Mouse (Mus musculus) forebrain, postnatal 0 days (tissue): ENCODE measurements around the gene Vamp2. TPM values are rescaled to one million over a fixed set of nuclear protein-coding genes. Genes with fewer than 3 reads are reported as not detected.

Experiments used
- ATAC-seq: fragments of 200-750 bp; cut with Nextera tagmentation; 2 replicates; pipeline ENCODE4 v1.8.0; 2017; ENCODE audit warnings: mild to moderate bottlenecking, moderate library complexity
- DNase-seq: peaks from one replicate; pipeline ENCODE4 v3.0.0-alpha.2; 2015
- H3K27ac ChIP-seq: fragments of 300-500 bp; sonication (generic); 2 replicates; pipeline ENCODE4 v1.5.1; 2014; ENCODE audit warnings: low read depth, mild to moderate bottlenecking, antibody characterized with exemption, low read length, moderate library complexity, mixed read lengths
- H3K27me3 ChIP-seq: fragments of 300-500 bp; sonication (generic); 2 replicates; pipeline ENCODE4 v1.6.1; 2014; ENCODE audit warnings: mild to moderate bottlenecking, low read length, mixed read lengths; ENCODE audit not compliant: insufficient read depth
- H3K36me3 ChIP-seq: fragments of 300-500 bp; sonication (generic); 2 replicates; pipeline ENCODE4 v1.6.1; 2014; ENCODE audit warnings: mild to moderate bottlenecking, moderate library complexity; ENCODE audit not compliant: insufficient read depth
- H3K4me1 ChIP-seq: fragments of 300-500 bp; sonication (generic); 2 replicates; pipeline ENCODE4 v1.6.1; 2014; ENCODE audit warnings: antibody characterized with exemption; ENCODE audit not compliant: insufficient read depth
- H3K4me2 ChIP-seq: fragments of 300-500 bp; sonication (generic); 2 replicates; pipeline ENCODE4 v1.6.1; 2014; ENCODE audit warnings: low read depth, mild to moderate bottlenecking, moderate library complexity
- H3K4me3 ChIP-seq: fragments of 300-500 bp; sonication (generic); 2 replicates; pipeline ENCODE4 v1.5.1; 2014; ENCODE audit warnings: low read depth, low read length, mixed read lengths
- H3K9ac ChIP-seq: fragments of 300-500 bp; sonication (generic); 2 replicates; pipeline ENCODE4 v1.6.1; 2014; ENCODE audit warnings: mild to moderate bottlenecking
- H3K9me3 ChIP-seq: fragments of 300-500 bp; sonication (generic); 2 replicates; pipeline ENCODE4 v1.6.1; 2016; ENCODE audit warnings: low read length
- CTCF ChIP-seq: sonication (generic); IDR thresholded peaks from 2 replicates; pipeline ENCODE4 v1.5.1; 2016; ENCODE audit warnings: antibody characterized with exemption, control low read depth, low read depth
- WGBS: fragments of 180-500 bp; shearing (Covaris S2); extraction: QIAGEN DNeasy Blood & Tissue Kit; methylation state at CpG from one replicate; pipeline ENCODE4 v1.1.7; 2014; 5-methylcytosine and 5-hydroxymethylcytosine counted together
- polyA plus RNA-seq: library from polyadenylated mRNA; unstranded; fragments of >200 nt; fragmentation: Nextera tagmentation; extraction: Ambion mirVana; gene quantifications from 2 replicates; pipeline ENCODE4 v1.2.1, GENCODE M21; 2015
- total RNA-seq: library from RNA; depleted of rRNA; stranded (reverse); fragments of >200 nt; gene quantifications from 2 replicates; pipeline ENCODE4 v1.2.3, GENCODE M21; 2014

Vamp2 gene
- total and polyA plus RNA-seq, 2 experiments from 2014 or later: 104 to 554 TPM

GRCm38 (mm10) chr11:69105227-69105626 is 16.9 kb downstream of the Vamp2 start:
- Histone ChIP-seq H3K4me3 (no peak overlapping the region), H3K4me2 (no peak overlapping the region), H3K27ac (no peak overlapping the region), H3K27me3 (no peaks in the 10 kb centered on the region), H3K4me1 (no peaks in the 10 kb centered on the region), H3K9me3 (no peaks in the 10 kb centered on the region), H3K36me3 (peaks cover 87% of the 10 kb centered on the region), H3K9ac (no peak overlapping the region)
- ATAC-seq (no peak), DNase-seq (no peak)
- no peak for TF ChIP-seq CTCF
- 91% methylated on average over 6 of the region's 6 CpGs for WGBS

- Histone ChIP-seq H3K9ac (no peak overlapping the region), H3K4me1 (no peaks in the 10 kb centered on the region), H3K9me3 (no peaks in the 10 kb centered on the region), H3K27me3 (no peaks in the 10 kb centered on the region), H3K27ac (no peak overlapping the region), H3K36me3 (peaks cover 84% of the 10 kb centered on the region), H3K4me2 (no peak overlapping the region), H3K4me3 (no peak overlapping the region)
- WGBS: 100% methylated on average over 2 of the region's 2 CpGs
- no peak for TF ChIP-seq CTCF
- DNase-seq (no peak), ATAC-seq (no peak)
Observed at GRCm38 (mm10) chr11:69105796-69106195, 17.5 kb downstream of the Vamp2 start.

GRCm38 (mm10) chr11:69106299-69106698 is 18.0 kb downstream of the Vamp2 start:
- H3K4me1 ChIP-seq: no peaks in the 10 kb centered on the region

GRCm38 (mm10) chr11:69106842-69107241 is 18.6 kb downstream of the Vamp2 start:
- 80% methylated on average over 11 of the region's 11 CpGs for WGBS
- Histone ChIP-seq H3K27ac (no peak overlapping the region), H3K9me3 (no peaks in the 10 kb centered on the region), H3K4me3 (no peak overlapping the region), H3K36me3 (peaks cover 74% of the 10 kb centered on the region), H3K4me2 (no peak overlapping the region), H3K4me1 (no peaks in the 10 kb centered on the region), H3K27me3 (no peaks in the 10 kb centered on the region), H3K9ac (no peak overlapping the region)
- TF ChIP-seq CTCF: no peak
- DNase-seq (no peak), ATAC-seq (no peak)

More at GRCm38 (mm10) chr11:69106299-69106698, 18.0 kb downstream of the Vamp2 start:
- no peak for ATAC-seq
- no peaks in the 10 kb centered on the region for H3K9me3 ChIP-seq
- no peak overlapping the region for H3K4me2 ChIP-seq
- no peaks in the 10 kb centered on the region for H3K27me3 ChIP-seq
- WGBS: 90% methylated on average over 11 of the region's 11 CpGs
- no peak overlapping the region for H3K4me3 ChIP-seq
- H3K36me3 ChIP-seq: peaks cover 79% of the 10 kb centered on the region
- H3K9ac ChIP-seq: no peak overlapping the region
- no peak for TF ChIP-seq CTCF
- DNase-seq: no peak
- H3K27ac ChIP-seq: no peak overlapping the region

GRCm38 (mm10) chr11:69107676-69108075 is 19.4 kb downstream of the Vamp2 start:
- Histone ChIP-seq H3K9ac (no peak overlapping the region), H3K9me3 (no peaks in the 10 kb centered on the region), H3K36me3 (peaks cover 66% of the 10 kb centered on the region), H3K27me3 (no peaks in the 10 kb centered on the region; the same call in 1 of the 2 replicates), H3K4me3 (no peak overlapping the region), H3K4me1 (no peaks in the 10 kb centered on the region), H3K4me2 (no peak overlapping the region), H3K27ac (no peak overlapping the region)
- no peak for TF ChIP-seq CTCF
- no peak for ATAC-seq
- WGBS: 88% methylated on average over 11 of the region's 11 CpGs
- DNase-seq: no peak

GRCm38 (mm10) chr11:69108223-69108622 is 19.9 kb downstream of the Vamp2 start:
- Histone ChIP-seq H3K4me3 (no peak overlapping the region), H3K27me3 (no peaks in the 10 kb centered on the region; the same call in 1 of the 2 replicates), H3K27ac (no peak overlapping the region), H3K36me3 (peaks cover 60% of the 10 kb centered on the region), H3K9ac (no peak overlapping the region), H3K9me3 (no peaks in the 10 kb centered on the region), H3K4me2 (no peak overlapping the region), H3K4me1 (no peaks in the 10 kb centered on the region)
- TF ChIP-seq CTCF: no peak
- WGBS: 93% methylated on average over 9 of the region's 9 CpGs
- no peak for DNase-seq
- no peak for ATAC-seq

- ATAC-seq: no peak
- Histone ChIP-seq H3K9ac (no peak overlapping the region), H3K27me3 (no peaks in the 10 kb centered on the region; the same call in 1 of the 2 replicates), H3K4me3 (no peak overlapping the region), H3K36me3 (peaks cover 50% of the 10 kb centered on the region), H3K27ac (no peak overlapping the region), H3K4me2 (no peak overlapping the region), H3K4me1 (no peaks in the 10 kb centered on the region), H3K9me3 (no peaks in the 10 kb centered on the region)
- DNase-seq: no peak
- TF ChIP-seq CTCF: no peak
- WGBS: 85% methylated on average over 13 of the region's 13 CpGs
Observed at GRCm38 (mm10) chr11:69109032-69109900, 21.0 kb downstream of the Vamp2 start.
